Mouse (Mus musculus): Measurements from ENCODE around the gene Npcd.

DNA sequence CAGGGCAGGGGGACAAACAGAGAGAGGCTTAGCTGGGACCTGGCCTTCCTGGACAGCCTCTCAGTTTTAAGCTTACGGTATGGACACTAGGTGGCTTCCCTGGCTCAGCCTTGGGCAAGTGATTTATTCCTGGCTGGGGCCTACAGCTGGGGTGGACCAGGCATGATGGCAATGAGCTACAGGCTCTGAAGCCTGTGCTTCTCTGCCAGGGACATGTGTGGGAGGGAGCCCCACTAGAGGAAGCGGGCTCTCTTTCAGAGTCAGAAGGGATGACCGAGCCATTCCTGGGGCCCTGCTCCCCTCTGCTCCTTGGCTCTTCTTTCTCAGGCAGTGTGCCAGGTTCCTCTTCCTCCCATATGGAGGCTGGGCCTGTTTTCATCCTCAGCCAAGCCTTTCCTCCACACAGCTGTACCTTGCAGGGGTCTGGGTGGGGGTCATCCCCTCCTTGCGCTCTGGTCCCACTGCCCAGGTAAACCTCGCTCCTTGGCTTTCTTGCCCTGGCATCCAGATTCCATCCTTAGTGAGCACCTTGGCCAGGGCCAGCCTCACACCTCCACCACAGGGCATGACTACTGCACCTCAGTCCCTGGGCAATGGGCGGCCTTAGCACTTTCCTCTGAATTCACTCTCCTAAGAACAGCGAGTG is 70.3 kb downstream of the Npcd start:
- TF ChIP-seq CTCF (IDR thresholded peaks at IDR 0.05; ENCODE audit: insufficient read depth, low read length) (no peak), POLR2A (IDR thresholded peaks at IDR 0.05; ENCODE audit: borderline replicate concordance, extremely low read depth, low read depth, low read length) (no peak)

Measured in lung, adult 2 months (tissue).